Mouse (Mus musculus) liver, adult 2 months (tissue): ENCODE data around the gene Spcs3.

Source experiments
- CTCF ChIP-seq: fragments of 200-500 bp; IDR thresholded peaks from 2 replicates; pipeline ENCODE4 v1.5.1; 2011; ENCODE audit warnings: low read depth, low read length, control low read depth
- POLR2A ChIP-seq: fragments of 200-500 bp; IDR thresholded peaks from 2 replicates; pipeline ENCODE4 v1.6.1; 2011; ENCODE audit warnings: low read length, control low read depth; ENCODE audit not compliant: insufficient read depth; ENCODE audit errors: extremely low read depth

DNA sequence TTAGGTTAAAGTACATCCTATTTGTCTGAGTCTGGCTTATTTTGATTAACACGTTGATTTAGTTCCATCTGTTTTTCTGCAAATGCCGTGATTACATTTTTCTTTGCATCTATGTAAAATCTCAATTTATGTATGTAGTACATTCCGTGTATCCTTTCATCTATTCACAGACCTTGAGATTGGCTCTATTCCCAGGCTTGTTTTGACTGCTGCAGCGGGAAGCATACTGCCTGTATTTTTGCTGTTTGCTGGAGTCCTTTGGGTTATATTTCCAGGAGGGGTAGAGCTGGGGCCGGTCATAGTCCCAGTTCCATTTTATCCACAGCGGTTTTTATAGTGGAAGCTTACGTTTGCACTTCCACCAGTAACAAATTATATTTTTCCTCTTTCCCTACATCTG, 26.7 kb downstream of the Spcs3 start:
- no peak for TF ChIP-seq CTCF
- TF ChIP-seq POLR2A: no peak
